Mouse (Mus musculus) right cerebral cortex, postnatal 4 days (tissue): ENCODE measurements at regions not wholly inside any gene's neighbourhood (a gene's known extent, or its start where the extent isn't known, plus 50 kb on each side); places are given as distances from the start of the nearest gene placed in this dataset.
"Not testable (repeated sequence)": the region's sequence is repeated elsewhere in the genome, so short reads cannot be mapped to it uniquely, and the experiment has no call there.

Experiments
- DNase-seq: peaks from one replicate; pipeline ENCODE4 v3.0.0-alpha.2; 2022

DNA sequence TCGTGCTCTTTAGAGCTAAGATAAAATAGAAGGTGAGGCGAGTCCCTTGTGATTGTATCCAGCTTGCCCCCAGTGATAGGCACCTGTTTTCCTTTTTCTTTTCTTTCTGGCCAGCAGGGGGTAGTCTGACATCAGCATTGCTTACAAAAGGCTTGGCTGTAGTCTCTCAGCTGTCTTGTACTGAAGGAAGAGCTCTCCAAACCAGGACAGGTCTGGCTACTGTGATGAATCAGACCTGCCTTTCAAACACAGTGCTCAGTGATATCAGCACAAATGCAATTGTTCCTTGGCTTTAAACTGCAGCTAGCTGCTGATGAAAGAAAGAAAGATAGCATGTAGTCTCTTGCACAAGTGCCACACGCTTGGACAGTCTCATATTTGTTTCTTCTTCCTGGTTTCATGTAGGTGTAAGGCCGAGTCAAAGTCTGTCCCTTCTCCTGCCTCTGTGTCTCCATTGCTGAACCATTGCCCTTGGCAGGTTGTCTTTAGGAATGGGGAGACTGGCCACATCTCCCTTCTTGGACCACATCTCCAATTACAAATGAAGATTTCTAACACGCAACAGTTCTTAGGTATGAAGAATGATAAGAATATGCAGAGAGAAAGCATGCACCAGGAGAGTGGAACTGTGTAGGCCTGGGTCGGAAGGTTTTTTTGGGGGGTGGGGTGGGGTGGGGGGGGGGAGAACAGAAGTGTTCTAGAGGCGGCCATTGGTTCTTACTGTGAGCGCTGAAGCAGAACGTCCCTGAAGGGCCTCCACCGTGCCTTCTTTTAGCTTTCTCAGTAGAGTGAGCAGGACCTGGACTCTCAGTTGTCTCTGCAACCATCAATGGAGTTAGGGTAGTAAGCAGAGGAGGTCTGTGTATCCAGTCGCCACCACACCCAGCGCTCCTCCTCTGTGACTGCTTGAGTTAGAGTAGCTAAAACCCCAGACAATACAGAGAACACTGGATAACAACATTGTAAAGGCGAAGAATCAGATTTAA lies 200.9 kb downstream of the Faxc start:
- peak; percentile 24 for DNase-seq

DNA sequence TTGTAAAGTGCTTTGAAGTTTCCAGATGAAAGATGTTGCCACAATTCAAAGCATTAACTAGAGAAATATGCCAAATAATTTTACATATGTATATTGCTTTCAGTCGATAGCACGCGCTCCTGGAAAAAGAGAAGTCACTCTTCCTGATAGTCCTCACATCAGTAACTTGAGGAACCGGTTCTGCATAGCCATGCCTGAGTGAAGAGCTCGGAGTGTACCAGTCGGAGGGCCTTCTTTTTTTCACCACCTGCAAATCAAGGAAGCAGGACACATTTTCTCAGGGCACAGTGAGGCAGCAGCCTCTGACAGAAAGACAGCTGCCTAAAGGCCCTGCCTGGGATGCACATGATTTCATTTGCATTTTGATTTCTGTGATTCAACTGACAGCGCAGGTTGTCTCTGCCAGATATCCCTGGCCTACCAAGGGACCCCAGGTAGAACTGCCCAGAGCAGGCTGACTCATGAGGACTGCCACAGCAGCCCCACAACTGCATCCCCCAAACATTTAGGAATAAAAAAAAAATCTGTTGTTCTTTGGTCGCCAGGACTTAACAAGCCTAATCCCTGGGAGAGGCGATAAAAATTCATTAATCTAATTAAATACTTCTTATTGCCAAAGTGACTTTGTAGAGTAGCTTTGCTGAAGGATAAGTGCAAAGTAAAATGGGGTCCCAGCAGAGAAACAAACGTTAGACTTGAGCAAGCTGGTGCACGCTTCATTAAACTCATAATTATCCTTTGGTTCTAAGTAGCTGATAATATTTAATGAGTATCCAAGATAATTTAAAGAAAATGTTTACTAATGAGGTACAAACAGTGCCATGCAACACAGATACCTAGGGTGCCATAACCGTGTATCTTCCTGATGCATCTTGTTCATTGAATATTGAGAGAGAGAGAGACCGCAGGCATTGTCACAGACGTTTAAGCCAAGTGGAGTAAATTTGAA lies 202.7 kb downstream of the Faxc start:
- DNase-seq = no peak

DNA sequence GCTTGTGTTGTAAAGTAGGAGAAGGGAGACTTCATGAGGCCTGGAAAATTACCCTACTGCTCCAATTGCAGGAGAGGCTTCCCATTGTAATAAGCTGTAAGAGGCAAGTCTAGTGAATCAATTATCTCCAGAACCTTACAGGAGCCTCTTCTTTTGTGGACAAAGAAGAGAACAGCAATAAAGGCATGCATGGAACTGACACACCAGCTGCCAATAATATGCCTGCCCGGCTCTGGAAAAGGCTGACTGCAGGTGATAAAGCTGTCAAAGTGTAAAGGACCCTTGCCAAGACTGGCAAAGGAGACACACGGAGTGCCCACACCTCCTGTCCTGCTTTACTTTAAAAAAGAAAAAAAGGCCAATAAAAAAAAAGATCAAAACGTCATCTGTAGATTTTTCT lies 209.0 kb downstream of the Faxc start:
- DNase-seq = no peak

DNA sequence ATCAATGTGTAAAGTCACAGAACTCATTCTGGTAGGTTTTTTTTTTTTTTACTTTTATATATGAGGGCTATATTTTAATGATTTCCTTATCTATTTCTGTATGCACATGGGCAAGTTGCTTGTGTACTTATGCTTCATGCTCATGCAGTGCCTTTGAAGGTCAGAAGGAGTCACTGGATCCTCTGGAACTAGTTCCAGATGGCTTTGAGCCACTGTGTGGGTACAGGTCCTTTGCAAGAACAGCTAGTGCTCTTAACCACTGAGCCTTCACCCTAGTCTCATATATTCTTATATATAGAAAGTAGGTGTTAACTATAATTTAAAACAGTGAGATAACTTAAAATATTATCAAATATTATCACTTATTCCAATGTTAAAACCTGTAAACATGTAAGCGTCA lies 212.4 kb downstream of the Faxc start:
- no peak for DNase-seq

DNA sequence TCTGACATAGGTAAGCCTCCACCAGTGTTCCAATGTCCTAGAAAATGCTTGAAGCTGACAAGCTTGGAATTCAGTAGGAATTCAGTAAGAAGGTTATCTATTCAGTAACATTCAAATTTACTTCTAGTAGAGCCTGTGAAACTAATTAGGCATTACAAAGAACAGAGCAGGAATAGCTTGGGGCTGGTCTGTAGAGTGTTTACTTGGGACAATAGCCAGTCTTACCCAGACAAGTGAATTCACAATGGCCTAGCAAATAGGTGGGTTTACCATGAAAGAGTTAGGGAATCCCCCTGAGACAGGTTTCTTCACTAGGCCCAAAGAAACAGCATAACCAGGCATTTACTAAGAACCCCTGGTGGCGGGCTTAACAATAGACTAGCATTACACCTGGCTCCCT lies 212.5 kb upstream of the Fbxl4 start:
- DNase-seq = not testable (repeated sequence)

DNA sequence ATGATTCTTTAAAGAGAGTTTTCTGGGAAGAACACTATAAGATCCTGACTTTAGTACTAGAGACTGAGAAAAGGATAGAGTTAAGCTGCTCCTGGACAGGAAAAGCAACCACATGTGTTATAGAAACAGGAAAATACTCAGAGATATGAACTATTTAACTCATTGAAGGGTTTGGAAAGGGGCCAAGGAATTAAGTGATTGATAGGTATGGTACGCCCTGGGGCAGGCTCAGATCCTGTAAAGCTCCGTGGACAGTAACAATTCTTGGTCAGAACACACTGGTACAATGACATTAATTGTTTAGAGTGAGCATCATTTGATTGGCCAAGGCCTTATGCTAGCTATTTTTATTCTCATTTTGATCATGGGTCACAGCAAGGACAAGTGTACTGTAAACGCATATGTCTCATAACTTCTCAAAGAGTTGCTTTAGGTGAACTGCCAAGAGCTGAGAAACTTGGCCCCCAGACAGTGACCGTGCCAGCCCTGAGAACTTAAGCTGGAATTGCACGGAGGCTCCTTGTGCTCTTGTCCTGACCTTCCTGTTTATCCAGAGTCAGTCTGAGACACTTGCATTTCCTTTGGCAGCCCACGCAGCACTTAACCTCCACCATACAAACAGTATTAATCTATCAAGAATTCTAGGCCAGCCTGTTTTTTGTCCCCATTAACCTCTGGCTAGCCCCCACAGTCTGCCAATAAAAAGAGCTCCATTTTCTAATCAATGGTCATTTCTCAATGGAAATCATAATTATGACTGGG lies 210.5 kb upstream of the Fbxl4 start:
- no peak for DNase-seq

DNA sequence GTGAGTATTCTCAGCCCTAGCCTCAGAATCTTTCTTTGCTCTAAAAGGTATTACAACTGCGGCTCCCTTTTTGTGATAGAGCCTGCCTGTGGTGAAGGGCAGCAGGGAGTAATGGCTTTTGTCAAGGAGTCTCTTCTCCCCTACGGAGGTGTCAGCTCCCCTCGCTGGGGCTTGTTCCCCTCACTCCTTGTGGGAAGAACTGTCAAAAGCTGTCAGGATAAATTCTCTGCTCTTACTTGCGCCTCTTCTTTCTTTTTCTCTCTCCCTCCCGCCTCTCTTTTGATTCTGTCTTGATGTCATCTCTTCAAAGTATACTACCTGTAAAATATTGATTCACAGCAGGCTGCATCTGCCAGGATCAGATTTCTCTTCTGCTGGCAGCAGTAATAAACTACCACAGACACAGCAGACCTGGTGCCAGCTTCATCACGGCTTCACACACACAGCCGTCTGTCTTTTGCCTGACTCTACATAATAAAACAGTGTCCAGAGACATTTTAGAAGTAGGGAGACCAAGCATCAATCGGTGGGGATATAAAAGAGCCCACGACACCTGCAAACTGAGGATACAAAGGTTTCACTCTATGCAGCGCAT lies 205.3 kb upstream of the Fbxl4 start:
- no peak for DNase-seq

DNA sequence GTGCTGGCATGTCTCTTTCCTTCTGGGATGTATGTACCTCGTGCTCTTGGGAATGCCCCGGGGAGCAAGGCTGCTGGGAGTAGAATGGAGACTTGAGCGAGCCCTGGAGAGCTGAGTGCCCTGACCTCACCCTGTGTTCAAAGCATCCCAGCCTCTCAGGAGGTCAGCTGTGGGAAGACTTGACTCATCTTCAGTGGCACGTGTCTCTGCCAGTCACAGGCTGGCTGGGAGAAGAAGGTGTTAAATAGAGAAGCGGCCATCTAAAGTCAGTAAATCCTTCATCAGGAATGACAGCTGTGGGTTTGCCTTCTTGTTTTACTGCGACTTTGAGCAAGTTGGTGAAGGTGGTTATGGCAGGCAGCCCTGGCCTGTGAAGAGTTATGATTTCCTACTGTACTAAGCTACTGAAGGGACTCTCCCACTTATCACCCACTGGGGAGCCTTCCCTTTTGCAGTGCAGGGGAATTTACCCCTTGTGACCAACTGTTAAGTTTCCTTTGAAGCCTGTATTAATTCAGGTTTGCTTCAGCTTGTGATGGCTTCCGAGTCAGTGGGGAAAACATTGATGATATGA lies 204.3 kb upstream of the Fbxl4 start:
- DNase-seq = no peak

DNA sequence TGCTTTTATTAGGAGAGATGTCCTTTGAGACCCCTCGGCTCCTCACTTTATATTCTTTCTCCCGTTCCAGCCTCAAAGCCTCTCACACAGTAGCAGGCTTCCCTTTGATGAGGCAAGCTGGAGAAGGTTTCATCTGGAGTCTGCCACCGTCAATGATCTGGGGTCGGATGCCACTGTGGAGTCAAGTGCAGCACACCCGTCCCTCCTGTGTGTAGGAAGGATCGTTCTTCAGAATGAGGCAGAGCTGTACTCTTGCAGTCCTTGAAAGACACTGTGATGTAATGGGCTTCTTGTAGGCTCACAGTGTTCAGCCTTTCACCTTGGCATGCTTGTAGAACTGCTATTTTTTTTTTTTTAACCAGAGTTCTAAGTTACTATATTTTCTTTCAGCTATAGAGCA lies 203.7 kb upstream of the Fbxl4 start:
- no peak for DNase-seq

DNA sequence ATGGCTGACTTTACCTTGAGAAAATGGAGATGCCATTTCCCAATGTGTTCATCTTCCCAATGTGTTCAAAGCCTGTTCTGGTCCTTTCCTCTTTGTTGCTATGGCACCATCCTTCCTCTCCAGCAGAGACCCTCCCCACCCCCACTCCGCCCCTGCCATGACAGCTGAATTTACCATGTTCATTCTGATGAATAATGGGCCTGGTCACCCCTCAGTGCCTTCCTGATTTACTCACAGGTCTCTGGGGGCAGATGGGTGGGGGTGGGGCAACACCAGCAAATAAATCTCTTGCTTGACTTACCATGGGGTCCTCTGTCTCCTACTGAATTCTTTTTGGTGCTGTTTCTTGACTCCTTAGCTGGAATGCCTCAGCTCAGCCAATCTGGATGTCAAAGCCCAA lies 170.9 kb upstream of the Fbxl4 start:
- no peak for DNase-seq

DNA sequence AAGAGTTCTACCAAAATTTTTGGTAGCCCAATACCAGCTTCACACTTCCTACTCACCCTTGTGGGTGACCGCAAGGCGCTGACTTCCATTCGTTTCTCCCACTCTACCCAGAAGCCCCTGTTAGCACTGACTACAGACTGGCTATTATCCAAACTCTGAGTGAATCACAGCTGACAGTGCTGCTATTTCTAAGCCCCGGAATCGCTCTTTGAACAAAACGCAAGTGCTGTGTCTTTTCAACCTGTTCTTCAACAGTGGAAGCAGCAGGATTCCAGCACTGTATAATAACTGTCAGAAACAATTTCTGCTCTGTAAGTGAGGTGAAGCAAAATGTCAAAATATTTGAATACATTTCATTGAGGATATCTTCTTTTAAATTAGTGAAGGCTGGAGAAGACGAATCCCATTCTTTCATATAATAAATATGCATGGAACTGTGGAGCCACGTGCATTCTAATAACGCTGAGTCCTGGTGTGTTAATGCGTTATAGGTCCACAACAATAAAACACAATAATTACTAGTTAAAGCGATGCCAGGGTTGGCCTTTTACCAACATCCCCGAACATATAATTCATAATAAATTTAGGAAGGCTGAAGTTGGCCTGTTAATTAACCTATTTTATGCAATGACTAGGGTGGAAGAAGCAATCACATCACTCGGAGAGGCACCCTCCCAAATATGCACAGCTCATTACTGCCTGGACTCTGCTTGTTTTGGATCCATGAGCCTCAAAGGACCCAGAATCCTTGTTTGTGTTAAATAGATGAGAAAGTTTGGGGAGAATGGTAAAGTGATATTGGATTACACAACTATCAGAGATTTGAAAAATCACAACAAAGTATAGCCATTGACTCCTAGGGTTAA lies 169.0 kb upstream of the Fbxl4 start:
- DNase-seq = no peak

DNA sequence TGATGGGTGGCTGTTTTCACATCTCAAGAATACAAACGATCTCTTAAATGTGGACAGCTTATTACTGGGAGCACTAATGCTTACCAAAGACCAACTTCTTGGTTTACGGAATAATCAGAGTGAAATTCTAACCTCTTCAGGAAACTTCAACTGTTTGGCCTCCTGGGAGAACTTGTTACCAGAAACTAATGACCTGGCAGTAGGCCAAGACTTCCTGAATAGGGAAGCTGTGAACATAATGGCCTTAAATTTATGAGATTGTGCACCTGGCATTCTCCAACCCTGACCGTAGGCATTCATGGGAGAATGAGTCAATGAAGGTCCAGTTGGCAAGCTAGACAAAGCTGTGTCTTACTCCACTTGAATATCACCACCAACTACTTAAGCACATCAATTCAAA lies 160.8 kb upstream of the Fbxl4 start:
- DNase-seq = no peak

DNA sequence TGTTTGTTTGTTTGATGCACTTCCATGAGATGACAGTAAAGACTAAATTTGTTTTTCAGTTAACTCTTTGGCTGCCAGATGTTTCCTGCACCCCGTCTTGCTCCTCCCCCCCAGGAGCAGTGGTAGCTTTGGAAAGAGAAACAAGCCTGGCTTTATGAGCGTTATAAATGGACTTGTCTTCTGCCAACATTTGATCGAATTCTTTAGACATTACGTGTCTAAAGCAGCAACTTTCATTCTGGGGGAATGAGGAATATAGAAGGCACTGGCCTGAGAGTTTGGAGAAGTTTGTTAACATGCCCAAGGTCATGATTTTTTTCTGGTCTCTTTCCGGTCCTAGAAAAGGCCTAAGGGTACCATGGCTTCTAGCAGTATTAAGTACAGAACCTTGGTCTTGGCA lies 148.8 kb upstream of the Fbxl4 start:
- no peak for DNase-seq

DNA sequence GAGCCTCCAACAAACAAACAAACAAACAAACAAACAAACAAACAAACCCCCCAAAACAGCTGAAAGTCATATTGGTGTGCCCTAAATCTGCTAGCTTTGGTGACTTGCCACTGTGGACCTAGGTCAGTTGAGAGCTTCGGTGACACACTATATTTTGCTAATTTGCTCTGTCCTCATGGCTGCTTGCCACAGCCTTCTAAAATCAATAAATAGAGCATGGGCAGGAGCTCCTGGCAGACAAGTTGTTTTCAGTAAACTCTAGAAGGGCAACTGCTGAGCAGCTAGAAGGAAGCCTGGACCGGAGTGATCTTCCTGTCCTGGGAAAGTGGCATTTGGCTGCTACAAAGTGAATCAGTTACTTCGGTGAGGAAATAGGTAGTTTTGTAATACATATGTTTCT lies 119.7 kb upstream of the Fbxl4 start:
- no peak for DNase-seq

DNA sequence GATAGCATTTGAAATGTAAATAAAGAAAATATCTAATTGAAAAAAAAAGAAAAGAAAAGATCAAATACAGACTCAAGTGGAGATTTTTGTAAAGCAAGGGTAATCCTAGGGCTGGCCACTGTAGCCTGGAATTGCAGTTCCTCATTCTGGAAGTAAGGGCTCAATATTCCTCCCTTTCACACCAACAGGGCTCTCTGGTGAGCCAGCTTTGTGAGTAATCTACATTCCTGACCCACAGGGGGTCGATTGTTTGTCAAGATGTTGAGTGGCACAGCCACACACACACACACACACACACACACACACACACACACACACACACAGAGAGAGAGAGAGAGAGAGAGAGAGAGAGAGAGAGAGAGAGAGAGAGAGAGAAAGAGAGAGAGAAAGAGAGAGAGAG lies 107.1 kb upstream of the Fbxl4 start:
- DNase-seq = not testable (repeated sequence)

DNA sequence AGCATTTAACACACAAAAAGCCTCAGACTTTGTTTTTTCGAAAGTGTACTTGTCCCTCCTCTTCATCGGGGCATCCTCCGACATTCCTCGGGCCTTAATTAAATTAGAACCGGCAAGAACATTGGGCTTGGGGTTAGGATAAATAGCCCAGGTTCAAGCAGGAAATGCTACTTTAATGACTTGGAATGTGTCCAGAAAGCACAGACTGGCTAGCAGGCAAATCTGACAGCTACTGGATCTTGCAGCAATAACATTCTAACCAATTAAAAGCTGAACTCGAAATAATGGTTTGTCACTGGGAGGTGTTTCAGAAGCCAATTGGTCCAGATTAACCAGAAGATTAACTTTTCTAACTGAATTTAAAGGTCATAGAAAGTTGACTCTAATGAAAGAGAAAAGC lies 93.4 kb upstream of the Fbxl4 start:
- no peak for DNase-seq

DNA sequence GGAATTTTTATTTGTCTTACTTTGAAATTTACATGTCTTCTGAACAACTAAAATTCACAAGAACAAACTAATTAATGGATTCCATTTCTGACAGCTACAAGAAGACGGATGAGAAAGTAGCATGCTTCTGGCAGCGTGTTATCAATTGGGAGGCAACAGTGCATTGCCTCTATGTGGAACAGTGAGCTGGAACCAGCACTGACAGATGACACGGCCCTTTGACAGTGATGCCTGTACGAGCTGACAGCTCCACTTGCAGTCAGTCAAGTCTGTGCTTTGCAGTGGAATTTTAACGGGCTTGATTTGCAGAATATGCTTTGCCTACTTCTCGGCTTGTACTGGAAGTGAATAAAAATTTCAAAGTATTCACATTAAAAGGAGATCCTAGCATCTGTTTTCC lies 88.3 kb upstream of the Fbxl4 start:
- DNase-seq = peak; percentile 4

DNA sequence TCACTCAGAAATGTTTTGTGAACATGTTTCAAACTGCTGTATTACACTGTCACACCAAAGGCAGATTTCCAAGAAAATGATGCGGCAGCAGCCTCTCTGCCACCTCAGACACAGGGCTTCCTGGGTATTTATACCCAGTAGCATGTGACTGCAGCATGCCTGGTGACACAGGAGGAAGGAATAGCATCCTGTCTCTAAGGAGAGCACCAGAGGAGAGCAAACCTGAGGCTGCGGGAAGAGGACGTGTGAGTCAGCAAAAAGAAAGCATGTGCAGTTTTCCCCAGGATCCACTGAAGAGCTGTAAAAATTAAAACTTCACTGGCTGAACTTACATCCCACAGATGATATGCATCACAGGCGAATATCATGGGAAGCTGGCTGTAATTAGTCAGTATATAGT lies 83.2 kb upstream of the Fbxl4 start:
- DNase-seq = no peak

DNA sequence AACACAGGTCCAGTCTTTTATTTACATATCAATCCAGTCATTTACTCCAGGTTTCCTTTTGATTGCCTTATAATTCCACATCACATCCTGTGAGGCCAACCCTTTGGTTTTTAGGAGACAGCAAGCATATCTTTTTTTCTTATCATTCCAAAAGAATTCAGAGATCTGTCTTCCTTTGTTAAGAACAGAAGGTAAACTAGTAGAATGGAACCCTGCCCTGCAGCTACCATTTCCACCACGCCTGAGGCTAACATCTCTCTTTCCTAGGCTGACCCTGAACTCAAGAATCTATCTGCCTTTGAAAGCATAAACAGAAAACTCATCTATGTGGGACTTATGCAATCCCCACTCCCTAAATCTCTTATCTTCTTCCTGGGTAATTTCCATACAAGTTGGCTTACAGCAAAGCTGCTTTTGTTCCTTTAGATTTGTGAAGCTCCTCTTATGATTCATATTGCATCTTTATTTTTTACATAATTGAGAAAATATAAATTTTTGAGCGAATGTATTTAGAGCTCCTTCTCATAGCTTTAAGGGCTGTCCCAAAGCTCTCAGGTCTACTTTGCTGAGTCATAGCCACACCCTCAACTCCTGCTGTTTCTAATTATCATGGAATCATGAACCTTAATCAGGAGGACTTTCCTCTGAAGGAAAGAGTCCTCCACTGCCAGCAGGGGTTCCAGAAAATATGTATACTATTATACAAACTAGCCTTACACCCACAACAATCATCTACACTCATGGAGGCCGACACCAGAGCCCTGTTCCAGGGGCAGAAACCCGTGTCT lies 74.6 kb upstream of the Fbxl4 start:
- DNase-seq = no peak

DNA sequence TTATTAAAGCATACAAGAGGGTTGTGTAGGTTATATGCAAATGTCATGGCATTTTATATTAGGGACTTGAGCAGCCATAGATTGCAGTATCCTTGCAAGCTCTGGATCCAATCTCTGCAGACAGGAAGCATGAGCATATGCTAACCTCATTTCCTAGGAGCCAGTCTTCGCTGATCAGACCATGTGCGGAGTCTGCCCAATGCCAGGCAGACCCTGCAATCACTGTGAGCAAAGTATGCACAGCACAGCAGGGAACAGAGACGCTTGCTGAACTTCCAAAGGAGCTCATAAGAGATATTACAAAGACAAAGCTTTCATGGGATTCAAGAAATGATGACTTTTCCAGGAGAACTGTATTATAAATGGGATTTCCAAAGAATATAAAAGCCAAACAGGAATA lies 65.2 kb upstream of the Fbxl4 start:
- no peak for DNase-seq
